Mouse (Mus musculus) embryo, embryonic 9.5 days (tissue): ENCODE results near the gene Ptgfr.

Experiments
- DNase-seq: peaks from one replicate; pipeline ENCODE4 v3.0.0-alpha.2; 2017; ENCODE audit errors: extremely low spot score

Ptgfr gene

GRCm38 (mm10) chr3:151836871-151837680, at the start of gene Ptgfr:
Gene Ptgfr, minus strand, starts transcription at chr3:151837630.
- peak; percentile 70 for DNase-seq

GRCm38 (mm10) chr3:151883881-151884280, 46.5 kb upstream of the Ptgfr start:
- no peak for DNase-seq

GRCm38 (mm10) chr3:151879981-151880380, 42.6 kb upstream of the Ptgfr start:
- DNase-seq: no peak

- DNase-seq: no peak
Observed at GRCm38 (mm10) chr3:151868970-151869369, 31.5 kb upstream of the Ptgfr start.

- no peak for DNase-seq
Observed at GRCm38 (mm10) chr3:151851344-151851743, 13.9 kb upstream of the Ptgfr start.

- no peak for DNase-seq
Observed at GRCm38 (mm10) chr3:151850621-151851020, 13.2 kb upstream of the Ptgfr start.

GRCm38 (mm10) chr3:151846292-151846691, 8.9 kb upstream of the Ptgfr start:
- no peak for DNase-seq

- no peak for DNase-seq
Observed at GRCm38 (mm10) chr3:151844361-151845154, 7.1 kb upstream of the Ptgfr start.

- no peak for DNase-seq
Observed at GRCm38 (mm10) chr3:151840688-151841087, 3.3 kb upstream of the Ptgfr start.

GRCm38 (mm10) chr3:151838372-151838771, 942 bp upstream of the Ptgfr start:
- DNase-seq: no peak

- DNase-seq: no peak
Observed at GRCm38 (mm10) chr3:151837749-151838148, 319 bp upstream of the Ptgfr start.

GRCm38 (mm10) chr3:151836451-151836850, 979 bp downstream of the Ptgfr start:
- no peak for DNase-seq

GRCm38 (mm10) chr3:151835831-151836230, 1.6 kb downstream of the Ptgfr start:
- DNase-seq: no peak

GRCm38 (mm10) chr3:151827950-151828610, 9.3 kb downstream of the Ptgfr start:
- no peak for DNase-seq

- DNase-seq: no peak
Observed at GRCm38 (mm10) chr3:151819811-151820210, 17.6 kb downstream of the Ptgfr start.

GRCm38 (mm10) chr3:151818265-151818664, 19.2 kb downstream of the Ptgfr start:
- peak; percentile 25 for DNase-seq

GRCm38 (mm10) chr3:151808613-151809012, 28.8 kb downstream of the Ptgfr start:
- no peak for DNase-seq

GRCm38 (mm10) chr3:151788622-151789021, 48.8 kb downstream of the Ptgfr start:
- no peak for DNase-seq

GRCm38 (mm10) chr3:151775089-151775488, 62.3 kb downstream of the Ptgfr start:
- no peak for DNase-seq

- DNase-seq: peak; percentile 18
Observed at GRCm38 (mm10) chr3:151771074-151771473, 66.4 kb downstream of the Ptgfr start.

GRCm38 (mm10) chr3:151749737-151750136, 87.7 kb downstream of the Ptgfr start, which contains the start of gene Ifi44:
Gene Ifi44, minus strand, starts transcription at chr3:151749960.
- no peak for DNase-seq

- no peak for DNase-seq
Observed at GRCm38 (mm10) chr3:151748514-151748913, 88.9 kb downstream of the Ptgfr start.
